Mouse (Mus musculus) heart, embryonic 16.5 days (tissue): Measurements from ENCODE around the gene Olfr231. TPM values are rescaled to one million over a fixed set of nuclear protein-coding genes. Genes with fewer than 3 reads are reported as not detected.

Experiments used
- ATAC-seq: fragments of 200-750 bp; cut with Nextera tagmentation; replicated peaks from 2 replicates; pipeline ENCODE4 v1.8.0; 2017; ENCODE audit warnings: moderate number of reproducible peaks; ENCODE audit not compliant: insufficient read depth, low FRiP score; ENCODE audit errors: extremely low read depth
- H3K27ac ChIP-seq: fragments of 300-500 bp; sonication (generic); 2 replicates; pipeline ENCODE4 v1.5.1; 2014; ENCODE audit warnings: mild to moderate bottlenecking, low read length, control low read depth, moderate library complexity
- H3K27me3 ChIP-seq: fragments of 300-500 bp; sonication (generic); 2 replicates; pipeline ENCODE4 v1.6.1; 2014; ENCODE audit warnings: low read length, mixed read lengths; ENCODE audit not compliant: control insufficient read depth, insufficient read depth
- H3K36me3 ChIP-seq: fragments of 300-500 bp; sonication (generic); 2 replicates; pipeline ENCODE4 v1.6.1; 2014; ENCODE audit not compliant: control insufficient read depth, insufficient read depth
- H3K4me1 ChIP-seq: fragments of 300-500 bp; sonication (generic); 2 replicates; pipeline ENCODE4 v1.6.1; 2014; ENCODE audit warnings: low read length, mixed read lengths; ENCODE audit not compliant: control insufficient read depth, insufficient read depth
- H3K4me2 ChIP-seq: fragments of 300-500 bp; sonication (generic); 2 replicates; pipeline ENCODE4 v1.6.1; 2014; ENCODE audit warnings: low read depth, mild to moderate bottlenecking, control low read depth, low read length
- H3K4me3 ChIP-seq: fragments of 300-500 bp; sonication (generic); 2 replicates; pipeline ENCODE4 v1.5.1; 2014; ENCODE audit warnings: mild to moderate bottlenecking, control low read depth, low read length
- H3K9ac ChIP-seq: fragments of 300-500 bp; sonication (generic); 2 replicates; pipeline ENCODE4 v1.6.1; 2014; ENCODE audit warnings: low read length, control low read depth
- H3K9me3 ChIP-seq: fragments of 300-500 bp; sonication (generic); replicated peaks from 2 replicates; pipeline ENCODE4 v1.6.1; 2016; ENCODE audit warnings: low read length; ENCODE audit not compliant: control insufficient read depth
- WGBS: fragments of 180-500 bp; shearing (Covaris S2); extraction: QIAGEN DNeasy Blood & Tissue Kit; methylation state at CpG from one replicate; pipeline ENCODE4 v1.1.7; 2014; 5-methylcytosine and 5-hydroxymethylcytosine counted together
- polyA plus RNA-seq: library from polyadenylated mRNA; unstranded; fragments of >200 nt; fragmentation: Nextera tagmentation; extraction: Ambion mirVana; gene quantifications from 2 replicates; pipeline ENCODE4 v1.2.1, GENCODE M21; 2015

Gene Olfr231
- polyA plus RNA-seq, 1 experiment from 2014 or later = not detected

GRCm38 (mm10) chr1:174131999-174132398 is 11.0 kb upstream of the Olfr231 start:
- Histone ChIP-seq H3K4me3 (no peak overlapping the region), H3K27ac (no peak overlapping the region), H3K36me3 (no peaks in the 10 kb centered on the region), H3K4me1 (no peaks in the 10 kb centered on the region), H3K27me3 (no peaks in the 10 kb centered on the region), H3K9me3 (no peaks in the 10 kb centered on the region), H3K4me2 (no peak overlapping the region), H3K9ac (no peak overlapping the region)
- ATAC-seq = no peak
- 68% methylated on average over 3 of the region's 3 CpGs for WGBS

GRCm38 (mm10) chr1:174131217-174131616 is 10.3 kb upstream of the Olfr231 start, which contains the start of gene Olfr424:
Gene Olfr424 (plus strand): TSS chr1:174131517.
- Histone ChIP-seq H3K4me1 (no peaks in the 10 kb centered on the region), H3K4me3 (no peak within 1 kb of the TSS), H3K27me3 (no peaks in the 10 kb centered on the region), H3K9ac (no peak within 1 kb of the TSS), H3K36me3 (no peaks in the 10 kb centered on the region), H3K4me2 (no peak within 1 kb of the TSS), H3K27ac (no peak within 1 kb of the TSS), H3K9me3 (no peaks in the 10 kb centered on the region)
- ATAC-seq = no peak
- WGBS = 78% methylated on average over 3 of the region's 3 CpGs

- no peaks in the 10 kb centered on the region for H3K9me3 ChIP-seq
- H3K4me3 ChIP-seq = no peak overlapping the region
- ATAC-seq = no peak
- no peaks in the 10 kb centered on the region for H3K4me1 ChIP-seq
- 56% methylated on average over 2 of the region's 2 CpGs for WGBS
- H3K36me3 ChIP-seq = no peaks in the 10 kb centered on the region
- no peak overlapping the region for H3K4me2 ChIP-seq
- H3K27me3 ChIP-seq = no peaks in the 10 kb centered on the region
- no peak overlapping the region for H3K9ac ChIP-seq
- no peak overlapping the region for H3K27ac ChIP-seq
Observed at GRCm38 (mm10) chr1:174103735-174104134, 17.2 kb downstream of the Olfr231 start.

- ATAC-seq = no peak
- H3K9ac ChIP-seq = no peak within 1 kb of the TSS
- no peaks in the 10 kb centered on the region for H3K27me3 ChIP-seq
- 83% methylated on average over 1 of the region's 1 CpGs for WGBS
- H3K4me3 ChIP-seq = no peak within 1 kb of the TSS
- H3K4me2 ChIP-seq = no peak within 1 kb of the TSS
- no peak within 1 kb of the TSS for H3K27ac ChIP-seq
- no peaks in the 10 kb centered on the region for H3K4me1 ChIP-seq
- H3K9me3 ChIP-seq = no peaks in the 10 kb centered on the region
- H3K36me3 ChIP-seq = no peaks in the 10 kb centered on the region
Observed at GRCm38 (mm10) chr1:174096591-174096990, 24.4 kb downstream of the Olfr231 start, which contains the start of gene Olfr427. Gene Olfr427 (plus strand): TSS chr1:174096891.

- Histone ChIP-seq H3K9ac (no peak within 1 kb of the TSS), H3K4me2 (no peak within 1 kb of the TSS), H3K4me1 (no peaks in the 10 kb centered on the region), H3K4me3 (no peak within 1 kb of the TSS), H3K27me3 (no peaks in the 10 kb centered on the region), H3K27ac (no peak within 1 kb of the TSS), H3K9me3 (no peaks in the 10 kb centered on the region), H3K36me3 (no peaks in the 10 kb centered on the region)
- no peak for ATAC-seq
- 86% methylated on average over 2 of the region's 2 CpGs for WGBS
Observed at GRCm38 (mm10) chr1:174084031-174084430, 36.9 kb downstream of the Olfr231 start, which contains the start of gene Olfr429. Gene Olfr429 (plus strand): TSS chr1:174084331.

- H3K4me3 ChIP-seq = no peak within 1 kb of the TSS
- H3K27ac ChIP-seq = no peak within 1 kb of the TSS
- 84% methylated on average over 3 of the region's 3 CpGs for WGBS
- H3K9me3 ChIP-seq = no peaks in the 10 kb centered on the region
- H3K27me3 ChIP-seq = no peaks in the 10 kb centered on the region
- no peak within 1 kb of the TSS for H3K4me2 ChIP-seq
- H3K4me1 ChIP-seq = no peaks in the 10 kb centered on the region
- no peak within 1 kb of the TSS for H3K9ac ChIP-seq
- no peak for ATAC-seq
- no peaks in the 10 kb centered on the region for H3K36me3 ChIP-seq
Observed at GRCm38 (mm10) chr1:174066305-174066704, 54.7 kb downstream of the Olfr231 start, which contains the start of gene Olfr430. Gene Olfr430 (plus strand): TSS chr1:174066605.

Other genes starting within 250 kb of the Olfr231 start
- gene Ifi211, start 208.1 kb downstream of the Olfr231 start, polyA plus RNA-seq = 2.1 and 4.2 TPM in 2 replicates
- gene Mndal, start 178.7 kb downstream of the Olfr231 start, polyA plus RNA-seq = 4.7 and 12.2 TPM in 2 replicates
- 2.2 and 4.0 TPM in 2 replicates for gene Ifi203, start 178.5 kb downstream of the Olfr231 start, polyA plus RNA-seq
- gene Ifi202b, start 138.4 kb downstream of the Olfr231 start, polyA plus RNA-seq = not detected in 2 replicates
- 1.0 and 1.5 TPM in 2 replicates for gene Ifi205, start 89.4 kb downstream of the Olfr231 start, polyA plus RNA-seq
- gene Olfr433, start 80.5 kb downstream of the Olfr231 start, polyA plus RNA-seq = 0.06 TPM in 1 of 2 replicates, not detected in the other
- gene Olfr432, start 72.0 kb downstream of the Olfr231 start, polyA plus RNA-seq = not detected in 2 replicates
- not detected in 2 replicates for gene Olfr430, start 54.6 kb downstream of the Olfr231 start, polyA plus RNA-seq
- not detected in 2 replicates for gene Olfr429, start 36.8 kb downstream of the Olfr231 start, polyA plus RNA-seq
- not detected in 2 replicates for gene Olfr427, start 24.3 kb downstream of the Olfr231 start, polyA plus RNA-seq
- not detected in 2 replicates for gene Olfr424, start 10.4 kb upstream of the Olfr231 start, polyA plus RNA-seq
- gene Olfr420, start 34.5 kb upstream of the Olfr231 start, polyA plus RNA-seq = not detected in 2 replicates
- gene Spta1, start 51.6 kb upstream of the Olfr231 start, polyA plus RNA-seq = 1.6 and 1.8 TPM in 2 replicates
- not detected in 2 replicates for gene Olfr419, start 130.9 kb upstream of the Olfr231 start, polyA plus RNA-seq
- not detected in 2 replicates for gene Mptx1, start 209.4 kb upstream of the Olfr231 start, polyA plus RNA-seq
- not detected in 2 replicates for gene Olfr417, start 244.0 kb upstream of the Olfr231 start, polyA plus RNA-seq